Mouse (Mus musculus) forebrain, embryonic 15.5 days (tissue): ENCODE measurements around the gene Neo1. TPM values are rescaled to one million over a fixed set of nuclear protein-coding genes. Genes with fewer than 3 reads are reported as not detected.

ENCODE experiments used
- ATAC-seq: fragments of 200-750 bp; cut with Nextera tagmentation; replicated peaks from 2 replicates; pipeline ENCODE4 v1.8.0; 2017; ENCODE audit warnings: mild to moderate bottlenecking, moderate TSS enrichment, moderate library complexity
- H3K27ac ChIP-seq: fragments of 300-500 bp; sonication (generic); replicated peaks from 2 replicates; pipeline ENCODE4 v1.5.1; 2015; ENCODE audit warnings: mild to moderate bottlenecking, inconsistent platforms
- H3K27me3 ChIP-seq: fragments of 300-500 bp; sonication (generic); 2 replicates; pipeline ENCODE4 v1.6.1; 2015; ENCODE audit warnings: inconsistent platforms
- H3K36me3 ChIP-seq: fragments of 300-500 bp; sonication (generic); 2 replicates; pipeline ENCODE4 v1.6.1; 2015; ENCODE audit warnings: mild to moderate bottlenecking, inconsistent platforms
- H3K4me1 ChIP-seq: fragments of 300-500 bp; sonication (generic); 2 replicates; pipeline ENCODE4 v1.6.1; 2015; ENCODE audit warnings: inconsistent platforms
- H3K4me2 ChIP-seq: fragments of 300-500 bp; sonication (generic); replicated peaks from 2 replicates; pipeline ENCODE4 v1.6.1; 2015; ENCODE audit warnings: mild to moderate bottlenecking, inconsistent platforms
- H3K4me3 ChIP-seq: fragments of 300-500 bp; sonication (generic); 2 replicates; pipeline ENCODE4 v1.5.1; 2015; ENCODE audit warnings: mild to moderate bottlenecking, inconsistent platforms
- H3K9ac ChIP-seq: fragments of 300-500 bp; sonication (generic); replicated peaks from 2 replicates; pipeline ENCODE4 v1.6.1; 2015; ENCODE audit warnings: mild to moderate bottlenecking, inconsistent platforms
- H3K9me3 ChIP-seq: fragments of 300-500 bp; sonication (generic); 2 replicates; pipeline ENCODE4 v1.6.1; 2016; ENCODE audit warnings: inconsistent platforms
- WGBS: fragments of 180-500 bp; shearing (Covaris S2); methylation state at CpG from one replicate; pipeline ENCODE4 v1.1.7; 2015; ENCODE audit warnings: mixed read lengths; 5-methylcytosine and 5-hydroxymethylcytosine counted together
- polyA plus RNA-seq: library from polyadenylated mRNA; unstranded; fragments of >200 nt; fragmentation: Nextera tagmentation; extraction: Ambion mirVana; gene quantifications from 2 replicates; pipeline ENCODE4 v1.2.1, GENCODE M21; 2015

Neo1 gene
- polyA plus RNA-seq, 1 experiment from 2014 or later, result 59.7 TPM

DNA sequence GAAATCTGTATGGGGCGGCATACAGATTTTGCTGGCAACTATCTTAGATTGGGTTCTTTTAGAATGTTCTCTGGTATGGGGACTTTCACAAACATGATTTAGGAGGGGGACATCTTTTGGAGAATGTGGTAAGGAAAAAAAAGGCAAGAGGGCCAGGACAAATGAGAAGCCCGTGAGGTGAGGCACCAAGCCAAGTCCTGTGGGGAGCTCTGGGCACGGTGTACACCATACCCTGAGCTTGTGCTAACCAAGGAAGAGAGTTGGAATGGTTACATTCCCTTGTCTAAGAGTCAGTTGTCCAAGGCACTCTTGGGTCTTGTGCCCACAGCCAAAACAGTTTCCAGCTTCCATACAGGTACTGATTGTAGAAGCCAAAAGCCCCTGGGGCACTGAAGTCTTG, 191.6 kb downstream of the Neo1 start:
- no peak overlapping the region for H3K4me3 ChIP-seq
- H3K9ac ChIP-seq, result no peak overlapping the region
- H3K4me1 ChIP-seq, result peaks cover under 1% of the 10 kb centered on the region; the same call in 1 of the 2 replicates
- H3K36me3 ChIP-seq, result no peaks in the 10 kb centered on the region
- no peaks in the 10 kb centered on the region for H3K27me3 ChIP-seq
- H3K4me2 ChIP-seq, result no peak overlapping the region
- ATAC-seq, result no peak
- no peak overlapping the region for H3K27ac ChIP-seq
- WGBS, result 77% methylated on average over 3 of the region's 3 CpGs
- H3K9me3 ChIP-seq, result no peaks in the 10 kb centered on the region

DNA sequence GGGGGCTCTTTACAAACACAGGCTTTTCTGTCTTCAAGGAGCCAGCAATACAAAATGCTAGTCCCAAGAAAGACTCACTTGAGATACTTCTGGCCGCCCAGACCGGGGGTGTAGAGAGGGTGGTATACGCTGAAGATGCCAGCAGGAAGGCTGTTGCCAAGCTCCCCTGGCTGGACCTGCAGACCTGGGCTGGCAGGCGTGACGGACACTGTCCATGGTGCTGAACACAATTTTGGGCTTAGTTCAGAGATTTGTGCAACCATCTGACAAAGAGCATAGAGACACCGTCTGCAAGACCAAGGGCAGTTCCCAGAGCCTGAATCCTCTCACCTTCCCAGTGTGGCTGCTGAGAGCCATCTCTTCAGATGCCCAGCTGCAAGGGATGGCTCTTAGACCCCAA, 194.6 kb downstream of the Neo1 start:
- Histone ChIP-seq H3K9me3 (no peaks in the 10 kb centered on the region), H3K36me3 (no peaks in the 10 kb centered on the region), H3K27me3 (no peaks in the 10 kb centered on the region), H3K4me2 (no peak overlapping the region), H3K9ac (no peak overlapping the region), H3K4me1 (no peaks in the 10 kb centered on the region), H3K4me3 (no peak overlapping the region), H3K27ac (no peak overlapping the region)
- ATAC-seq, result no peak
- WGBS, result 26% methylated on average over 6 of the region's 6 CpGs

DNA sequence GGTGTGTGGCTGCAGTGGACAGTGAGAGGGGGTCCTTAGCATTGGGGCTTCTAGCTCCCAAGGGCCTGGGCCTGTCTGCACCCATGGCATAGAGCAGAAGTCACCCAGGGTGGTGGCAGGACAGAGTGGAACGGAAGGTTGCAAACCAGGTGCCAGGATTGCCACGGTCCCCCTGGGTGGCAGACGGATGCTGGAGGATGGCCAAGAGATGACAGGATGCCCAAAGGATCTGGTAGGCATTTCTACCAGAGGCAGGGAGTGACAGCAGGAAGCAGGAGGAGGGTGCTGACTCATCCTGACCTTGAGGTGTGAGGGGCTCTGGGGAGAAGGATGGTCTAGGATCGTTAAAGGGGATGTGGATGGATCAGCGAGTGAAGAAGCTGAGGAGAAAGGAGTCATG, 197.7 kb downstream of the Neo1 start:
- WGBS, result 59% methylated on average over 5 of the region's 5 CpGs
- Histone ChIP-seq H3K27me3 (no peaks in the 10 kb centered on the region), H3K27ac (no peak overlapping the region), H3K4me3 (no peak overlapping the region), H3K4me1 (no peaks in the 10 kb centered on the region), H3K4me2 (no peak overlapping the region), H3K36me3 (no peaks in the 10 kb centered on the region), H3K9ac (no peak overlapping the region), H3K9me3 (no peaks in the 10 kb centered on the region)
- no peak for ATAC-seq

DNA sequence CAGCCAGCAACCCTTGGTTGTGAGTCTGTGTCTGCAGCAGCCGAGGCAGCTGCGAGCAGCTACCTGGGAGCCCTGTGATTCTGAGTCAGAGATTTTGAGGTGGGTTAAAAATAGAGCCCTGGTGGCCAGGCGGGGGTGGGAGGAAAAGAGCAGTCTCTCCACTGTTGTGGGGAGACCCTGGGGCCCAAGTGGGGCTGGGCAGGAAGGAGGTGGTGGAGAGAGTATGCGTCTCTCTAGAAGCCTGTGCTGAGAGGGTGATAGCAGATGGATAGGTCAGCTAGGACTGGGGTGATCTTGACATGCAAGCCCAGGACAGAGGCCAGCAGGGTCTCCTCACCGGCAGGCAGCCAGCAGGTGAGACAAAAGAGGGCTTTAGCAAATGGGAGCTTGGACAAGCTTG, 199.1 kb downstream of the Neo1 start:
- Histone ChIP-seq H3K27ac (no peak overlapping the region), H3K36me3 (no peaks in the 10 kb centered on the region), H3K27me3 (no peaks in the 10 kb centered on the region), H3K4me3 (no peak overlapping the region), H3K4me2 (no peak overlapping the region), H3K9me3 (no peaks in the 10 kb centered on the region), H3K4me1 (no peaks in the 10 kb centered on the region), H3K9ac (no peak overlapping the region)
- 62% methylated on average over 5 of the region's 5 CpGs for whole genome bisulfite sequencing
- no peak for ATAC-seq

GRCm38 (mm10) chr9:58832939-58833338, 203.3 kb downstream of the Neo1 start:
- Histone ChIP-seq H3K27ac (no peak overlapping the region), H3K4me3 (no peak overlapping the region), H3K4me2 (no peak overlapping the region), H3K9me3 (no peaks in the 10 kb centered on the region), H3K36me3 (no peaks in the 10 kb centered on the region), H3K4me1 (peaks cover 4% of the 10 kb centered on the region; the same call in 1 of the 2 replicates), H3K9ac (no peak overlapping the region), H3K27me3 (no peaks in the 10 kb centered on the region)
- WGBS, result 87% methylated on average over 3 of the region's 3 CpGs
- ATAC-seq, result no peak

DNA sequence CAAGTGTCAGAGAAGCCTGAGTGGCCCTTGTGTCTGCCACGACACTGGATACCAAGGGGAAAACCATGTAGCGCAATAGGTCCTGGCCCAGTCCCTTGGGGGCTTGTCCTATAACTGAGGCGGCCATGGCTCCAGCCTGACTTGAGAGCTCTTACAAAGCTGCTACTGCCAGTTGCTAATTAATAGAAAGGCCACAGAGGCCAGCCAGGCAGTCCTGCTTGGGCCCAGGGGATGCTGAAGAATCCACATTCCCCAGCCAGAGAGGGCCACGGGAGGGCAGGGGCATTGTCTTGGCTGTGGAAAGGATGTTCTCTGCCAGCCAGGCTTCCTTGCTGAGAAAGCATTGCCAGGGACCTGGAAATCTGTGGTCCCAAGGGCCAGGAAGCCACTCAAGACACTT, 206.6 kb downstream of the Neo1 start:
- H3K4me3 ChIP-seq, result no peak overlapping the region
- peaks cover 20% of the 10 kb centered on the region for H3K4me1 ChIP-seq
- no peak overlapping the region for H3K4me2 ChIP-seq
- WGBS, result 59% methylated on average over 4 of the region's 4 CpGs
- no peaks in the 10 kb centered on the region for H3K36me3 ChIP-seq
- no peak overlapping the region for H3K9ac ChIP-seq
- no peaks in the 10 kb centered on the region for H3K9me3 ChIP-seq
- ATAC-seq, result no peak
- no peaks in the 10 kb centered on the region; the same call in 1 of the 2 replicates for H3K27me3 ChIP-seq
- H3K27ac ChIP-seq, result no peak overlapping the region

Other genes starting within 250 kb of the Neo1 start
- 2.6 TPM in 2 replicates for gene Hcn4, start 213.0 kb downstream of the Neo1 start, polyA plus RNA-seq